Mouse (Mus musculus) lung, adult 2 months (tissue): ENCODE results near the gene Gm13279.
"Not testable (repeated sequence)": the region's sequence is repeated elsewhere in the genome, so short reads cannot be mapped to it uniquely, and the experiment has no call there.

Experiments
- CTCF ChIP-seq: fragments of 200-500 bp; IDR thresholded peaks from 2 replicates; pipeline ENCODE4 v1.5.1; 2011; ENCODE audit warnings: mild to moderate bottlenecking, low read length, control low read depth; ENCODE audit not compliant: insufficient read depth
- POLR2A ChIP-seq: fragments of 200-500 bp; IDR thresholded peaks from 2 replicates; pipeline ENCODE4 v1.6.1; 2011; ENCODE audit warnings: low read depth, mild to moderate bottlenecking, control low read depth, low read length, borderline replicate concordance; ENCODE audit errors: extremely low read depth

- TF ChIP-seq POLR2A, CTCF: not testable (repeated sequence)
Measured at GRCm38 (mm10) chr4:88761776-88762175, 35.4 kb upstream of the Gm13279 start.
